Mouse (Mus musculus): ENCODE data around the gene Pex7. TPM values are rescaled to one million over a fixed set of nuclear protein-coding genes. Genes with fewer than 3 reads are reported as not detected.

The Pex7 gene
- total and polyA plus RNA-seq, 3 experiments, result 15.8 to 22.1 TPM; not detected in 1

DNA sequence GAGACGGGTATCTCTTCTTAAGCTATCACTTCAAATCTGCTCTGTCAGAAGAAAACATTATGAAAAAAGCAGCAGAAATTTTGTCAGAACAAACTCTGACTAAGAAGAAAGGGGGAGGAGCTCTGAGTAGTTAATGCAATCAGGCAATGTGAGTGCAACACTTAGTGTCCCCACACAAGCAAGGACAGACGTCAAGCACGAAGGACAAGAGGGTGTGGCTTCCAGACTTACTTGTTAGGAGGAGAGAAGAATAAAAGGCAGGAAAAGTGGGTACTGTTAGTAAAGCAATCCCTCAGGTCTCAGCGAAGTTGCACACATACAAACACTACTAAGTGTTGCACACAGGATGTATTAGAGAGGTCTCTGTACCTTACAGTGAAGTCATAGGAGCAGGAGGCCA lies 23.1 kb downstream of the Pex7 start:
- peaks cover 0 to 27% of the 10 kb centered on the region in 2 experiments; a peak in 2 of 4 replicates for H3K36me3 ChIP-seq (ENCODE audit: control insufficient read depth in 1 of 2, insufficient read depth in 2 of 2, low read length in 2 of 2)
- H3K4me3 ChIP-seq (ENCODE audit: control insufficient read depth in 1 of 2, insufficient read depth in 1 of 2, low read depth in 2 of 2, low read length in 2 of 2), result no peak overlapping the region
- no peak overlapping the region for H3K9ac ChIP-seq (ENCODE audit: control insufficient read depth, low read depth, low read length, poor library complexity, severe bottlenecking)
- DNase-seq (ENCODE audit: low read depth, low spot score), result peak; percentile 61
- H3K4me1 ChIP-seq (ENCODE audit: control insufficient read depth in 1 of 2, insufficient read depth in 2 of 2, low read length in 2 of 2), result peaks cover 33 to 40% of the 10 kb centered on the region in 2 experiments
- H3K27me3 ChIP-seq (ENCODE audit: control insufficient read depth in 1 of 2, insufficient read depth in 2 of 2, low read length in 2 of 2), result no peaks in the 10 kb centered on the region
- H3K9me3 ChIP-seq (replicated peaks; ENCODE audit: insufficient read depth, low read length), result no peaks in the 10 kb centered on the region
- H3K79me2 ChIP-seq (ENCODE audit: control insufficient read depth, insufficient read depth, low read length, poor library complexity), result no peaks in the 10 kb centered on the region; the same call in 1 of the 2 replicates
- TF ChIP-seq ETS1 (IDR thresholded peaks at IDR 0.05; ENCODE audit: low read depth, low read length), result peak; percentile 15; the same call in 1 of the 2 replicates
- TF ChIP-seq ZNF384 (IDR thresholded peaks at IDR 0.05; ENCODE audit: low read depth, low read length), result no peak
- TF ChIP-seq HCFC1 (IDR thresholded peaks at IDR 0.05; ENCODE audit: low read depth, low read length), result no peak
- no peak for TF ChIP-seq MYB (IDR thresholded peaks at IDR 0.05; ENCODE audit: low read depth, low read length)
- peak in 1 of 2 experiments; percentile 9; a peak in 1 of 4 replicates for TF ChIP-seq EP300 (IDR thresholded peaks at IDR 0.05; ENCODE audit: low read depth in 1 of 2, low read length in 2 of 2)
- TF ChIP-seq CHD2 (IDR thresholded peaks at IDR 0.05; ENCODE audit: low read length), result no peak
- TF ChIP-seq TAL1 (IDR thresholded peaks at IDR 0.05; ENCODE audit: low read length), result no peak
- peak overlapping the region; percentile 52 for H3K27ac ChIP-seq (ENCODE audit: control insufficient read depth, low read depth, low read length)

GRCm38 (mm10) chr10:19880437-19880836 lies 27.1 kb downstream of the Pex7 start:
- no peaks in the 10 kb centered on the region for H3K79me2 ChIP-seq (ENCODE audit: control insufficient read depth, insufficient read depth, low read length, poor library complexity)
- TF ChIP-seq EP300 (IDR thresholded peaks at IDR 0.05; ENCODE audit: low read depth in 1 of 2, low read length in 2 of 2) (0 out of 4 replicates have a peak, but pooled peaks of 1 of the 2 experiments have one; percentile 13), UBTF (IDR thresholded peaks at IDR 0.05; ENCODE audit: borderline replicate concordance, insufficient read depth, low read depth, low read length) (no peak)
- no peaks in the 10 kb centered on the region for H3K27me3 ChIP-seq (ENCODE audit: control insufficient read depth in 1 of 2, insufficient read depth in 2 of 2, low read length in 2 of 2)
- peak; percentile 65 for DNase-seq (ENCODE audit: low read depth, low spot score)
- no peak overlapping the region for H3K4me3 ChIP-seq (ENCODE audit: control insufficient read depth in 1 of 2, insufficient read depth in 1 of 2, low read depth in 2 of 2, low read length in 2 of 2)
- H3K9me3 ChIP-seq (replicated peaks; ENCODE audit: insufficient read depth, low read length), result no peaks in the 10 kb centered on the region
- no peak overlapping the region for H3K27ac ChIP-seq (ENCODE audit: control insufficient read depth, low read depth, low read length)
- no peak overlapping the region for H3K9ac ChIP-seq (ENCODE audit: control insufficient read depth, low read depth, low read length, poor library complexity, severe bottlenecking)
- peaks cover 43 to 46% of the 10 kb centered on the region in 2 experiments for H3K4me1 ChIP-seq (ENCODE audit: control insufficient read depth in 1 of 2, insufficient read depth in 2 of 2, low read length in 2 of 2)
- peaks cover 0 to 41% of the 10 kb centered on the region in 2 experiments; a peak in 2 of 4 replicates for H3K36me3 ChIP-seq (ENCODE audit: control insufficient read depth in 1 of 2, insufficient read depth in 2 of 2, low read length in 2 of 2)

DNA sequence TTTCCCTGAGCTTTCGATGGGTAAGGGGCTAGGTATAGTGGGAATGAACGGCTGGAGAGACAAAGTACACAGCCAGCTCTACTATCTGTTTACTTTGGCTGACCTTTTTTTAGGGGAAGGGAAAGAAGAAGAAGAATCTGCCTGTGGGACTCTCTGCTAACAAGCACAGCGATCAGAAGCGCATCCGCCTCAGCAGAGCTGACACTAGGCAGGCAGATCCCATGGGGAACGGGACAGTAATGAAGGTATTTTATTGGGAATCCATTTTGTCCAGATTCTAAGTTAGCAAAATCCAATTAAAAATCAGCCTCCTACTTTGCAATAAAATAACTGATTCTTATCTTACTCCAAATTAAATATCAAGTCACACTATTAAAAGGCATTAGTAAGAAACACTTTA lies 28.3 kb downstream of the Pex7 start:
- no peak overlapping the region for H3K9ac ChIP-seq (ENCODE audit: control insufficient read depth, low read depth, low read length, poor library complexity, severe bottlenecking)
- TF ChIP-seq POLR2AphosphoS5 (IDR thresholded peaks at IDR 0.05; ENCODE audit: borderline replicate concordance, low read depth, low read length), result no peak
- no peak for TF ChIP-seq MAX (IDR thresholded peaks at IDR 0.05; ENCODE audit: low read length)
- TF ChIP-seq POLR2A (IDR thresholded peaks at IDR 0.05; ENCODE audit: control insufficient read depth in 1 of 2, insufficient read depth in 1 of 2, low read depth in 1 of 2, low read length in 2 of 2, poor library complexity in 1 of 2), result no peak
- TF ChIP-seq MAZ (IDR thresholded peaks at IDR 0.05; ENCODE audit: low read depth, low read length), result no peak
- no peak for TF ChIP-seq NELFE (IDR thresholded peaks at IDR 0.05; ENCODE audit: low read depth, low read length)
- TF ChIP-seq SIN3A (IDR thresholded peaks at IDR 0.05; ENCODE audit: low read length), result no peak
- TF ChIP-seq ZKSCAN1 (IDR thresholded peaks at IDR 0.05; ENCODE audit: low read depth, low read length), result no peak
- TF ChIP-seq MEF2A (IDR thresholded peaks at IDR 0.05; ENCODE audit: extremely low read depth, insufficient replicate concordance, low read depth, low read length, poor library complexity, severe bottlenecking), result no peak
- H3K27me3 ChIP-seq (ENCODE audit: control insufficient read depth in 1 of 2, insufficient read depth in 2 of 2, low read length in 2 of 2), result no peaks in the 10 kb centered on the region
- peaks cover 0 to 37% of the 10 kb centered on the region in 2 experiments; a peak in 2 of 4 replicates for H3K36me3 ChIP-seq (ENCODE audit: control insufficient read depth in 1 of 2, insufficient read depth in 2 of 2, low read length in 2 of 2)
- no peak overlapping the region for H3K4me3 ChIP-seq (ENCODE audit: control insufficient read depth in 1 of 2, insufficient read depth in 1 of 2, low read depth in 2 of 2, low read length in 2 of 2)
- no peaks in the 10 kb centered on the region for H3K9me3 ChIP-seq (replicated peaks; ENCODE audit: insufficient read depth, low read length)
- no peak for DNase-seq (ENCODE audit: low read depth, low spot score)
- no peak overlapping the region for H3K27ac ChIP-seq (ENCODE audit: control insufficient read depth, low read depth, low read length)
- no peaks in the 10 kb centered on the region for H3K79me2 ChIP-seq (ENCODE audit: control insufficient read depth, insufficient read depth, low read length, poor library complexity)
- H3K4me1 ChIP-seq (ENCODE audit: control insufficient read depth in 1 of 2, insufficient read depth in 2 of 2, low read length in 2 of 2), result peaks cover 34 to 38% of the 10 kb centered on the region in 2 experiments
